Mouse (Mus musculus) limb, embryonic 11.5 days (tissue): ENCODE data around the gene Xdh. TPM values are rescaled to one million over a fixed set of nuclear protein-coding genes. Genes with fewer than 3 reads are reported as not detected.
A peak's percentile ranks its signal among the peaks of the same experiment; 100 is the strongest.

ENCODE experiments used
- ATAC-seq: fragments of 200-750 bp; cut with Nextera tagmentation; 2 replicates; pipeline ENCODE4 v1.8.0; 2017; ENCODE audit warnings: low read depth; ENCODE audit not compliant: insufficient number of reproducible peaks, low FRiP score, low TSS enrichment
- DNase-seq: peaks from one replicate; pipeline ENCODE4 v3.0.0-alpha.2; 2015; ENCODE audit warnings: low spot score
- H3K27ac ChIP-seq: fragments of 300-500 bp; sonication (generic); replicated peaks from 2 replicates; pipeline ENCODE4 v1.5.1; 2014; ENCODE audit warnings: low read depth, mild to moderate bottlenecking, low read length
- H3K27me3 ChIP-seq: fragments of 300-500 bp; sonication (generic); 2 replicates; pipeline ENCODE4 v1.6.1; 2014; ENCODE audit warnings: mild to moderate bottlenecking, low read length, mixed read lengths; ENCODE audit not compliant: control insufficient read depth, insufficient read depth
- H3K36me3 ChIP-seq: fragments of 300-500 bp; sonication (generic); 2 replicates; pipeline ENCODE4 v1.6.1; 2014; ENCODE audit warnings: mild to moderate bottlenecking, low read length, moderate library complexity, mixed read lengths; ENCODE audit not compliant: control insufficient read depth, insufficient read depth
- H3K4me1 ChIP-seq: fragments of 300-500 bp; sonication (generic); 2 replicates; pipeline ENCODE4 v1.6.1; 2014; ENCODE audit warnings: low read length, mixed read lengths; ENCODE audit not compliant: control insufficient read depth, insufficient read depth
- H3K4me2 ChIP-seq: fragments of 300-500 bp; sonication (generic); 2 replicates; pipeline ENCODE4 v1.6.1; 2014; ENCODE audit warnings: low read depth, mild to moderate bottlenecking, moderate library complexity; ENCODE audit not compliant: severe bottlenecking
- H3K4me3 ChIP-seq: fragments of 300-500 bp; sonication (generic); 2 replicates; pipeline ENCODE4 v1.5.1; 2014; ENCODE audit warnings: low read depth, low read length
- H3K9ac ChIP-seq: fragments of 300-500 bp; sonication (generic); 2 replicates; pipeline ENCODE4 v1.6.1; 2014; ENCODE audit warnings: mild to moderate bottlenecking, low read length
- H3K9me3 ChIP-seq: fragments of 300-500 bp; sonication (generic); 2 replicates; pipeline ENCODE4 v1.6.1; 2016; ENCODE audit warnings: low read length; ENCODE audit not compliant: control insufficient read depth
- WGBS: fragments of 180-500 bp; shearing (Covaris S2); extraction: QIAGEN DNeasy Blood & Tissue Kit; methylation state at CpG from one replicate; pipeline ENCODE4 v1.1.7; 2014; 5-methylcytosine and 5-hydroxymethylcytosine counted together
- polyA plus RNA-seq: library from polyadenylated mRNA; unstranded; fragments of >200 nt; fragmentation: Nextera tagmentation; extraction: Ambion mirVana; gene quantifications from 2 replicates; pipeline ENCODE4 v1.2.1, GENCODE M21; 2014

Gene Xdh
- 0.19 and 0.45 TPM in 2 replicates for polyA plus RNA-seq

- H3K27ac ChIP-seq = no peak within 1 kb of the TSS
- H3K4me3 ChIP-seq = no peak within 1 kb of the TSS
- H3K36me3 ChIP-seq = no peaks in the 10 kb centered on the region
- 86% methylated on average over 13 of the region's 13 CpGs for WGBS
- no peaks in the 10 kb centered on the region for H3K9me3 ChIP-seq
- ATAC-seq (no peak), DNase-seq (no peak)
- no peaks in the 10 kb centered on the region for H3K27me3 ChIP-seq
- H3K9ac ChIP-seq = no peak within 1 kb of the TSS
- no peak within 1 kb of the TSS for H3K4me2 ChIP-seq
- 0 out of 2 replicates have a peak, but pooled peaks cover 2% of the 10 kb centered on the region for H3K4me1 ChIP-seq
Measured at GRCm38 (mm10) chr17:73950062-73950735, at the start of gene Xdh. Gene Xdh (minus strand): TSS chr17:73950196.

DNA sequence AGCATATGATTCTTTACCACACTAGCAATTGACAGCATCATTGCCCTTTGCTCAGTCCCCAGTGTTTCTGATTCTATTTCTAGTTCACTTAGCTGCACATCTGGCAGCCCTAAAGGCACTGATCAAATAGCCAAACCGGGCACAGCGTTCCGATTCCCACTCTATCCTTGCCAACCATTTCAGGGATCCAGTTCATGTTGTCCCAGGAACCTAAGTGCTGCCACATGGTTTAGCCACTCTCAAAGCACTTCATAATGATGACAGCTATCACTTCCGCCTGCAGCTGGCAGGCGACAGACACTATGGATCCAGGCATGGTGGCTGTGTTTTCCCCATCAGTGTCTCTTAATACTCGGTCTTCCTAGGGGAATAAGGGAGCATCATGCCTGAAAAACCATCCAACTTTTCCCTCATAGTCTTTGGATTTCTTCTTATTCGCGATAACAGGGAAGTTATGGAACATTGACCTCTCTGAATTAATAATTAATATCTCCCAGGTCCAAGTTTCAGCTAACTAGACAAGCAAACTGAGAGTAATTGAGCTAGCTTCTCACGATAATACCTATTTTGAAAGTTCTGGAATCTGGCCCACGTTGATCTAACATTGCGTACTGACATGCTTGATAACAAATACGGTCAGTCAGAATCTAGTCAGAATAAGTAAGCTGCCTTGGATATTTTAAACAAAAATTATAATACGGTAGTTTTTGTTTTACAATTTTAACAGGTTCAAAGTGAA, 46.1 kb upstream of the Xdh start:
- DNase-seq (no peak), ATAC-seq (no peak)
- 89% methylated on average over 13 of the region's 13 CpGs for WGBS
- Histone ChIP-seq H3K27ac (no peak overlapping the region), H3K9ac (no peak overlapping the region), H3K4me1 (no peaks in the 10 kb centered on the region), H3K4me2 (no peak overlapping the region), H3K36me3 (no peaks in the 10 kb centered on the region), H3K9me3 (no peaks in the 10 kb centered on the region), H3K27me3 (no peaks in the 10 kb centered on the region), H3K4me3 (no peak overlapping the region)

DNA sequence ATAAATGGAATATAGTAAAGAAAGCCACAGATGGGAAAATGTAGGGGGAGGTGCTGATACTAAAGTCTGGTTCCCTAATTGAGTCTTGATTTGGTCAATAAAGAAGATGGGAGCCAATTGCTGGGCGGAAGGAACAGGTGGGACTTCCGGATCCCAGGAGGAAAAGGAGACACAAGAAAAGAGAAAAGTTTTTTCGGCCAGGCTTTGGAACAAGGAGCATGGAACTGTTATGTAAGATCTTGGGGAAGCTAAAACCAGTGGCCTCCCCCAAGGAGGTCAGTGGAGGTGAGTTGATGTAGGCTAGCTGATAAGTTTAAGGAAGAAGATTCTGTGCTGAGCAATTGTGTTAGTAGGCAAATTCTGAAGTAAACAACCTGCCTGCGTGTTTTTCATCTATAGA, 41.3 kb upstream of the Xdh start:
- WGBS = 90% methylated on average over 4 of the region's 4 CpGs
- Histone ChIP-seq H3K9me3 (no peaks in the 10 kb centered on the region), H3K27ac (no peak overlapping the region), H3K9ac (no peak overlapping the region), H3K27me3 (no peaks in the 10 kb centered on the region), H3K36me3 (no peaks in the 10 kb centered on the region), H3K4me3 (no peak overlapping the region), H3K4me1 (no peaks in the 10 kb centered on the region), H3K4me2 (no peak overlapping the region)
- DNase-seq (no peak), ATAC-seq (no peak)

DNA sequence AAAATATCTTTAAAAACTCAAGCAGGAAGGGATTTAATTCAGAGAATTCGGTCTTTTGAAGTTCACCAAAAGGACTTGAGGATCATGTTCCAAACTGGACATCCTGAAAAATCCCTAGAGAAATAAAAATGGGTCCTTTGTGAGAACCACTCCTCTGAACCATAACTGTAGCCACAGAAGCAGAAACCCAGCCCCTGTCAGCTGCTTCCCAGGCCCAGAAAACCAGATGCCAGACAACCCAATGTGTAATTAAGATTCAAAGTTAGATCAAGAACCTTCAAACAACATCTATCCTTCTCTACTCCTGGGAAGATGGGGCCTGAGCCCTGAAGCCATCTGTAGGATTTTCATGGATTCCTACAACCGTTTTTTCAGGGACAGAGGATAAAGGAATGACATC, 36.6 kb upstream of the Xdh start:
- Histone ChIP-seq H3K9ac (no peak overlapping the region), H3K27ac (no peak overlapping the region), H3K9me3 (no peaks in the 10 kb centered on the region), H3K4me2 (no peak overlapping the region), H3K36me3 (no peaks in the 10 kb centered on the region), H3K4me3 (no peak overlapping the region), H3K27me3 (no peaks in the 10 kb centered on the region), H3K4me1 (no peaks in the 10 kb centered on the region)
- DNase-seq = no peak
- WGBS = 84% methylated on average over 2 of the region's 2 CpGs
- ATAC-seq = no peak

DNA sequence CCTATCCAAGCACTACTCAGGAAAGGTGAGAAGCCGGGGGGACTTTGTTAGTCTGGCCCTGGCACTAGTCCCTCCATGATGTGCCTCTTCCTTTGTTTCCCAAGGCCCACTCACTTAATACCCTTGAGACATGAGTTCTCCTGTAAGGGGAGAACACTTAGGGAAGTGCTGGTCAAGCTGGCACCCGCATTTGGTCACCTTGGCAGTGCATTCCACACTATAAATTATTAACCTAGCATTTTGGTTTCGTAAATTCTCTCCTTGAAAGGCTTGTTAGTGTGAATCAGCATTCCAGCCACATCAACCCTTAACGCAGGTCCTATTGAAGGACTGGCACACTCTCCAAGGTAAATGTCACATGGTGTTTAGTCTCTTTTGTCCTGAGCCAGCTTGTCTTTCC, 35.9 kb upstream of the Xdh start:
- DNase-seq (no peak), ATAC-seq (no peak)
- Histone ChIP-seq H3K27me3 (no peaks in the 10 kb centered on the region), H3K27ac (no peak overlapping the region), H3K36me3 (no peaks in the 10 kb centered on the region), H3K4me3 (no peak overlapping the region), H3K4me2 (no peak overlapping the region), H3K9me3 (no peaks in the 10 kb centered on the region), H3K4me1 (no peaks in the 10 kb centered on the region), H3K9ac (no peak overlapping the region)
- whole genome bisulfite sequencing = 88% methylated on average over 4 of the region's 4 CpGs

GRCm38 (mm10) chr17:73984508-73984907, 34.5 kb upstream of the Xdh start:
- Histone ChIP-seq H3K4me2 (no peak overlapping the region), H3K9ac (no peak overlapping the region), H3K36me3 (no peaks in the 10 kb centered on the region), H3K4me3 (no peak overlapping the region), H3K4me1 (no peaks in the 10 kb centered on the region), H3K9me3 (no peaks in the 10 kb centered on the region), H3K27ac (no peak overlapping the region), H3K27me3 (no peaks in the 10 kb centered on the region)
- 0% methylated on average over 4 of the region's 4 CpGs for WGBS
- ATAC-seq (peak; percentile 39; the same call in 1 of the 2 replicates), DNase-seq (peak; percentile 54)

DNA sequence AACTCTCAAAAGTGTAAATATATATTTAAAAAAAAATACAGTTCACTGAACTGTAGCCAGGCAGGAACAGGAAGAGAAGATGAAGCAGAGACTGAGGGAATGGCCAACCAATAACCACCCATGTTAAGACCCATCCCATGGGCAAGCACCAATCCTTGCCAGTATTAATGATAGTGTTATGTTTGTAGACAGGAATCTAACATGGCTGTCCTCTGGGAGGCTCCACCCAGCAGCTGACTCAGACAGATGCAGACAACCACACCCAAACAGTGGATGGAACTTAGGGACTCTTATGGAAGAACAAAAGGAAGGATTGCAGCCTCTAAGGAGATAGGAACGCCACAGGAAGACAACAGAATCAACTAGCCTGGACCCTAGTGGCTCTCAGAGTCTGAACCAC, 32.9 kb upstream of the Xdh start:
- Histone ChIP-seq H3K9ac (no peak overlapping the region), H3K4me2 (no peak overlapping the region), H3K36me3 (no peaks in the 10 kb centered on the region), H3K27me3 (no peaks in the 10 kb centered on the region), H3K9me3 (no peaks in the 10 kb centered on the region), H3K4me3 (no peak overlapping the region), H3K4me1 (no peaks in the 10 kb centered on the region), H3K27ac (no peak overlapping the region)
- 93% methylated on average over 1 of the region's 1 CpGs for WGBS
- no peak for DNase-seq
- ATAC-seq = no peak

DNA sequence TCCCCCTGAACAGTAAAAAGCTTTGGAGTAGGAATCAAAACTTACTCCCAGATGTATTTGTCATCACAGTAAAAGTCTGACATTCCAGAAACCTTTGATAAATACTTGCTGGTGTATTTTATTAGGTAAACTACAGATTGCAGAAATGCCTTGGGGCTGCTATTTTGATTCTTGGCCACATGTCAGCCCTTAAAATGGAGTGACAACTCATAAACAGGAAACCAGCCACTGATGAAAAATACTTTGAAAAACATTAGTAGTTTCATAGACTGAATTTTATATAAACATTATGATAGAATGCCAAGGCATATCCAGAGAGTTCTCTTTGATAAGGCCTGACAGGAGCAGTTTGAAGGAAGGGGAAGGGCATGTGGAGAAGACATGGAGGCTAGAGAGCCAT, 26.1 kb upstream of the Xdh start:
- DNase-seq = no peak
- Histone ChIP-seq H3K4me1 (no peaks in the 10 kb centered on the region), H3K27ac (no peak overlapping the region), H3K9me3 (no peaks in the 10 kb centered on the region), H3K4me2 (no peak overlapping the region), H3K27me3 (no peaks in the 10 kb centered on the region), H3K9ac (no peak overlapping the region), H3K4me3 (no peak overlapping the region), H3K36me3 (no peaks in the 10 kb centered on the region)
- no peak for ATAC-seq
